Mouse (Mus musculus) embryo, embryonic 9.5 days (tissue): ENCODE results near the gene Lgr5.

ENCODE experiments used
- DNase-seq: peaks from one replicate; pipeline ENCODE4 v3.0.0-alpha.2; 2017; ENCODE audit errors: extremely low spot score

Gene Lgr5

DNA sequence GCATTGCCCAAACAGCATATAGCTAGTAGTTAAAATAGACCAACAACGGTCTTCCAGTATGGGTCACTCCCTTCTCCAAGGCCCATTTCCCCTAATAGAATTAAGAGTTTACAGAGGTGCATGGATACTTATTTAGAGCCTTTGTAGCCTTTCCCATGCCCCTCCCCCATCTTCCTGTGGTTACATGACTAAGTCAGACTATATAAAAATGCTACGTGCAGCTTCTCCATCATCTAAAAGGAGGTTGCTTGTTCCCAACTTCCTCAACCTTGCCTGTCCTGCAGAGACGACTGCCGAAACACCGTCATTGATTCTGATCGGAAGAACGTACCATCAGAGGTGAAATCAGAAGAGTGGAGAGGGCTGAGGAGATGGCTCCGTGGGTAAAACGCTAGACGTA is 82.4 kb downstream of the Lgr5 start:
- DNase-seq, result no peak

DNA sequence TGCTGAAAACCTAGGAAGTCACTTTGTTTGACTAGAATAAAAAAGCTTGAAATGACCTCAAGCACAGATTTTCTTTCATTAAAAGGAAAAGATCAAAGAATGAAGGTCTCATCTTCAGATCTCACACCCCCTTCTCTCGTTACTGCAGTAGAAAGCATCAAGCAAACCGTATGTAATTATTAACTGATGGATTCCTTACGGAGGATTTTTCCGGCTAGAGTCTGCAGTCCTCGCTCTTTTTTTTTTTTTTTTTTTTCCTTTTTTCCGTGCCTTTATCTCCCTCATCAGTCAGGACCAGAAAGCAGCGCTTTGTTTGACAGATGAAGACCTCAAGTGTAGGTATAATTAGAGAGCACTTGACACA is 93.8 kb downstream of the Lgr5 start:
- no peak for DNase-seq

DNA sequence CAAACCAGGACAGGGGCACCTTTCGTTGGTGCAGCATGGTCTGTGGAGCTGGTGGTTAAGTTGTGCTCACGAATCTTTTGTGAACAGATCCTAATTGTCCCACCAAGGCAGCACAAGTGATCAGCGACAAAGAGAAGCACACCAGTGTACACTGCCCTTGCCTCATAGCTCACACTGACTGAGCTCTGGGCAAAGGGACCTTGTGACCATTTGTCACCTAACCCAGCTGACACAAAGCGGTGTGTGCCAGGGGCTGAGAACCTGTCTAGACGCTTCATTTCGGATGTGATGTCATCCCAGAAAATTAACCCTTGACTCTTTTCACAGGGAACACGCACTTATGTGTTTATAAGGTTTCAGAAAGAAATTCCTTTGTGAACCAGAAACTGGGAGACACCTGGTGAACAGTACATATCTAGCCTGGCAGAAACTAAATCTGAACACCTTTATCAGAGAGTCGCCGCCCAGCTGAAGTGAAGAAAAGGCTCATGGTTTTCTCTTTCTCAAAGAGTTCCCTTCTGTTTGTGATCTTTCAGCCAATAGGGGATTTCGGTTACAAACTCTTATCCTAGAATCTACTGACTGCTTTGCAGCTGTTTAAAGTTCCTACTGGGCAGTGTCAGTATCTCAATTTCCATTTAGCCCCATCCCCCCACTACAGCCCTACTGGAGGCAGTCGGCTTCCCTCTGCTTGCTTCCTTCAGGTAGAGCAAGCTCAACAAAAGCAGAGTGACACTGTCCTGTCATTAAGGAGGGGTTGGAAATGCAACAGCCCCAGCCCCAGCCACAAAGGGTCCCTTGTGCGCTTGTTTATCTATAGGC is 94.4 kb downstream of the Lgr5 start:
- DNase-seq, result peak; percentile 25

DNA sequence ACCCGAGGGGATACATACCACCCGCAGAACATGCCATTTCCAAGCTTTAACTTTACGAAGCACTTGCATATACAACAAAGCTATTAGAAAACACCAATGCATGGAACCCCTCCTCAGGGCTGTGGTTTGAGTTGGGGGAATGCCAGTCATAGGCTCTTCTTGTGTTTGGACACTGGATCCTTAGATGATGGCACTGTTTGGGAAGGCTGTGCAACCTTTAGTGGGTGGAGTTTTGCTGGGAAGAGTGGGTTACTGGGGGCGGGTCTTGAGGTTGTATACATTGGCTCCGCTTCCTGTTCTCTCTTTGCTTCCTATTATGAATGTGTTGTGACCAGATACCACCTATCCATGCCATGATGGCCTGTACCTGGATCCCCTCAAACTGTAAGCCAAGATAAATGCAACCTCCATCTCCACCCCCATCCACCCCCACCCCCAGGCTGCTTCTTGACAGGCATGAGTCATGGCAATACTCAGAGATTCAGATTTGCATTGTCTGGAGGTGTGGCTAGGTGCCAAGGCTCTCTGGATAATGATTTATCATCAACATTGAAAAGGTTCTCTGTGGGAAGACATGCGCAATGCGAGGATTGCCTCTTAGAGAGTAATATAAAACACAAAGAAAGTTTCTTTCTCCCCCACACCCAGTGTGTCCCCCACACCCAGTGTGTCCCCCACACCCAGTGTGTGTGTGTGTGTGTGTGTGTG is 95.6 kb downstream of the Lgr5 start:
- no peak for DNase-seq

DNA sequence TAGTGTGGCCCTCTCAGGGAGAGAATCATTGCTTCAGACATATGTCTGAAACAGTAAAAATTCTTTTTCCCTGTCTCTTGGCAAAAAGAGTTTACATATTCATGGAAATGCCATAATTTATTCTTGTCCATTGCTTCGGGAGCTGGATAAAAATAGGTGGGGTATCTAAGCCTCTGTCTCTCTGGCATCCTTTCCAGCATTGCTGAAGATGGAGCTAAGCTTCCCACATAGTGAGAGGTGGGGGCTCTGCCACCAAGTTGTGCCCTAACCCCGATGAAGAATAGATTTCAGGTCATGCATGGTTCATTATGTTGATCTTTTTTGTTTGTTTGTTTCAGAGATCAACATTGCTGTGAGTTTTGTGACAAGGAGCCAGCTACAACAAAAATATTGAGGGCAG is 102.0 kb downstream of the Lgr5 start:
- DNase-seq, result no peak

DNA sequence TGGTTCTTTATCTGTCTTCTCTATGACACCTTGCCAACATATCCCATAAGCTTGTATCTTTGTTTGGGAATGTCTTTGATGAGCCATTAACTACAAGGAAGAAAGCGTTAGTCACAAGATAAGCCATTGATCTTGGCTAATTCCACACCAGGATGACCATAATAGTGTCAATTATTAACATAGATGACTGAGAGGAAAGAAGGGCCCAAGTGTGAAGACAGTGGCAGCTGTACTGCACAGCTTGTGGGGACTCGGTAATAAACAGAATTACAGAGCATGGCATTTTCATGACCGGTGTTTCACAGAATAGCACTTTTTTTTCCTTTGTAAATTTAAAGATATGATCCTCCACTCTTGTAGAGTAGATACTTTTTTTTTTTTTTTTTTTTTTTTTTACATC is 102.9 kb downstream of the Lgr5 start:
- no peak for DNase-seq

DNA sequence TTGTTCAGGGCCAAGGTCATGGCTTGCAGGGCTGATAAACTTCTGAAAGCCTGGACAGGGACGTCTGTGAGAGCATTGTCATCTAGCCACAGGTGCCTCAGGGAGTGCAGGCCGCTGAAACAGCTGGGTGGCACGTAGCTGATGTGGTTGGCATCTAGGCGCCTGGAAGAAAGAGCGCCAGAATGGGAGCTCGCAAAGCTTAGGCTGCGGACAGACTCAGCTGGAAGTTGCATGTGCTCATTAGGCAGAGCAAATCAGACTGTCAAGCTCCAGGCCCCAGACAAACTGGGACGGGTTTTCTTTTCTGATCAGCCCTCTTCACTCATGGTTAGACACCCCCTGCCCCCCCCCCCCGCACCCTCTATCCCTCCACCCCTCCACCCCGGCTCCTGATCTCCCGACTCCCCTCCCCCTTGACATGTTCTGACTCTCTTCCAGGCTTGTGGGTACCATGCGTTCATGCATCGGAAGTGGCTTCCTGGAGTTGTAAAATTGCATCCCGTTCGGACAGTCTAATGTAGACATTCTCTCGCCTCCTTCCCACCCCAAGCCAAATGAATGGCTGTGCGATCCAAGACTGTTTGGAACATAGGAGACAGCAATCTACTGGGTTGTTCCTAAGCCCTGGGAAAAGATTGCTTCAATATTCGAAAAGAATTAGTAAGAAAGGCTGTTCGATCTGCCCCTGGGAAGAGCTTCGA is 109.0 kb downstream of the Lgr5 start:
- no peak for DNase-seq

DNA sequence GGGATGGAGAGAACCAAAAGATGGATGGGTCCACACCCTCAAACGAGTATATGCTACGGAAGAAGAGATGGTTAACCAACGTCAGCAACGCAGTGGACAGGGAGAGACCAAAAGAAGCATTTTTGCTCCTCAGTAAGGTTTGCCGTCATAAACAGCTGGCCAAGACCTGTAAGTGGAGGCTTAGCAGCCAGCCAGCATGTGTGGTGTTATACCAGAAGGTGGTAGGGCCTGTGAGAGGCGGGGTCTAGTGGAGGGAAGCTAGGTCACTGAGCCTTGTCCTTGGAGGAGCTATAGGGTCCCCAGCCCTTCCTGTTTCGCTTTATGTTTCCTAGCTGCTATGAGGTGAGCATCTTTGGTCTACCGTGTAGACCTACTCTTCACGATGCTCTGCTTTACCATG is 111.1 kb downstream of the Lgr5 start:
- DNase-seq, result no peak

DNA sequence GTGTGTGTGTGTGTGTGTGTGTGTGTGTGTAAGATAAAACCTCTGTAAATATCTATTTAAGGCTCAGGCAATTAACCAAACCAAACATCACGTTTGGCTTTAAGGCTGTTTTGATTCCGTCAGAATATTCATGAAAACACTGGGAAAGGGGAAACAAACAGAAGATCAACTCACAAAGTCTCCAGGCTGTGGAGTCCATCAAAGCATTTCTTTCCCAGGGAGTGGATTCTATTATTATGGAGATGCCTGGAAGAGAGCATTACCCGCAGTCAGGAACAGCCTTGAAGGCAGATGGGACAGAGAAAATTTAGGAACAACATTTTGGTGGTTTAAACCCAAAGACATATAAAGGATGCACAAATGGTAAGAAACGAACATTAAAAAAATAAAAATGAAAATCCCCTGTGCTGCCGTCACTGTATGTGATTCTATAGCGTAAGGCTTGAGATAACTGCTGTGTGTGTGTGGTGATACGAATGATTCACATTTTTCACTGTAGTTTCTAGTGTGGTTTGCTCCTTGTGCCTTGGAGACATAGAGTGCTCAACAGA is 112.5 kb downstream of the Lgr5 start:
- DNase-seq, result no peak

DNA sequence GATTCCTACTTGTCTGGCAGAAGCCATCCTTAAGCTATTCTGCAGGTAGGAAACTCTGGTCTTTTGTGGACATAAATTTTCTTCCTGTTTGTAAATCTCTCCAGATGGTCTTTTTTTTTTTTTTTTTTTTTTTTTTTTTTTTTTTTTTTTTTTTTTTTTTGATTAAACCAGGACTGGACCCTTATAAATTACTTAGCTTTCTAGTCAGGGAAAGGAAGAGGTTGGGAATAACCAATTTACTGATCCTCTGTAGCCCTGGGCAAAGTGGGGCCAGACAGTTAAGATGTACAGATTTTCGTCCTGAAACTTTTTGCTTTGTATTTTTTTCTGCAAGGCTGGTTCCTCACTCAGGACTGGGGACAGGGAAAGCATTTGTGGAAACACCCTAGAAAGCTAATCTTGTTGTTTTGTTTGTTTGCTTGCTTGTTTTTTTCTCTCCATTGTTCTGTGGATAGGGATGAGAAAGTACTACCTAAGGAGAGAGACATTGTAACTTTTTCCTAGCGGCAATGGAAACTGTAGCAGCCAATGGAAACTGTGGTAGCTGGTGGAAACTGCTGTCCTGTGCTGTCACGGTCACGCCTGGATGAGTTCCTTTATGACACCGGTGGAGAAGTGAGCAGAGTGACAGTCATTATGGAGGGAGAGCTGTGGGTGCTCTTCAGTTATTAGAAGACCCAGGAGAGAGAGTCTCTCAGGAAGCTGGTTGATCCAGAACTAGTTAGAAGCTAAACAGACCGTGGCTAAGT is 114.2 kb downstream of the Lgr5 start:
- DNase-seq, result no peak

DNA sequence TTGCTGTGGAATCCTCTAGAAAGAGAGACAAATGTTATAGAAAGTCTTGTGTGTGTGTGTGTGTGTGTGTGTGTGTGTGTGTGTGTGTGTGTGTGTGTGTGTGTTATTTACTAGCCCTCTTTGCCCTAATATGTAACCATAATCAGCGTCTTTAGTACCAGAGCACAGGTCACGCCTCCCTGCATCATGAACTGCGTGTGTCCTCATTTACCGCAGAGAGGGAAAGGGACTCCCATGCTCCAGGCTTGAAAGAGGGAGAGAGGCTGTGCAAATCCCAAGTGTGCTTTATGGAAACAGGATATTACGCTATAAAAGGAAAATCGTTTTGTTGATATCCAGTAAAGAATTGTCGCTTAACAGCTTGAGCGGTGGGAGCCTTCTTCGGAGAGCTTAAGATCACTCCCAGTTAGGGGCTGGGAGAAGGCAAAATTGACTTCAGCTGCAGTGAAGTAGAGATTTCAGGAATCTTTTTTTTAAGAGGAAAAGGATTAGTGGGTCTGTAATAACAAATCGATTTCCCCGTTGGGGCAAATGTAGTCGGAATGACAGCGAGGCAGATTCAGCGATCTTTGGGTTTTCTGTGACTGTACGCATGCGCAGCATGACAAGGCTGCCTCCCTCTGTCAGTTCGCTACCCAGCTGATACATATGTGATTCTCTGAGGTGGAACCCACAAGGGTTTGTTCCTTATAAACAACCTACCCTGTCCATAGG is 116.8 kb downstream of the Lgr5 start:
- no peak for DNase-seq

DNA sequence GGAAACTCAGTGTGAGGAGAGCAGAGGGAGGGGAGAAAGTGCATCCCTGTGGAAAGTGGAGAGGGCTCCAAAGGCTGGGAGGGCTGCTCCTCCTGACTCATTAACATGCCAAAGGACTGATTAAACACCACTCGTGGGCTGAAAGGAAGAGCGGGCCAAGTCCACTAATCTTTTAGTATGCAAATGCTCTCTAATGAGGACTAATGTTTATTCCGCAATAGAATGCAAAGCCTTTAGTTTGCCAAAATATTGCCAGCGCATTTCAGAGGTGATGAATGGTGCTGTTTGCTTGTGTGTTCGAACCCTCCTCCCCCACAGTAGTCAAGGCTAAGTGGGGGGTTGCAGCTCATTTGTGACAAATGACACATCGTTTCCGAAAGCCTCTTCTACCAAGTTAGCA is 118.5 kb downstream of the Lgr5 start:
- no peak for DNase-seq

DNA sequence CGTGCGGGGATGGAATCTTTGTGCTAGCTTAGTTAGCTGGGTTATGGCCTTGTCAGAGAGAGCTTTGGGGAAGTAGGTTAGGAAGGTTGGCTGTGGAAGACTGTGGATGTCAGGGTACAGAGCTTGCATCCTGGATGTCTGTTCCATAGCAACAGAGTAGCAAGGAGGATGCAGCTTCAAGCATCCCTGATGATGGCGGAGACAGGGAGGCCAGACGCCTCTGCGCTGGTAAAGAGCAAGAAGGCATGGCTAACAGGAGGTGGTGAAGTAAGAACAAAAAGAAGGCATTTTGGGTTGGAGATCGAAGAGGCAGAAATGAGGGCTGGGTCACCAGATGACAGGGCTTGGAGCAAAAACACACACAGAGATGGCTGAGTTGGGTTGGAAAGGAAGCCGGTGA is 118.9 kb downstream of the Lgr5 start:
- no peak for DNase-seq

DNA sequence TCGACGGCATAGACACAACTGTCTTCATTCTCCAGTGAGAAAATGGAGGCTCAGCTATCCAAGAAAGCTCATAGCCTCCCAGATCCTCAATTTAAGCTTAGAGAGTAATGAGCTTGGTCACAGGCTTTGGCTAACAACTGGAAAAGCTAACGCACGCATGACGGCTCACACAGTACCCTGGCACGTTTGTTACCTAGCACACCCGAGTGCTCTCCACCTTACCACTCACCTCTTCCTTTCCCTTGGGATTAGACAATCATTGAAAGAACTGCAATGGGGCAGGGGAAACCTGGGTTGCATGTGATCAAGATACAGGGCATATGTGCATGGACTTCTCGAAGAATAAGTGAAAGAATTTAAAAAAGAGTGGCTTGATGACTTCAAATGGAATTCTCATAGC is 119.6 kb downstream of the Lgr5 start:
- no peak for DNase-seq

DNA sequence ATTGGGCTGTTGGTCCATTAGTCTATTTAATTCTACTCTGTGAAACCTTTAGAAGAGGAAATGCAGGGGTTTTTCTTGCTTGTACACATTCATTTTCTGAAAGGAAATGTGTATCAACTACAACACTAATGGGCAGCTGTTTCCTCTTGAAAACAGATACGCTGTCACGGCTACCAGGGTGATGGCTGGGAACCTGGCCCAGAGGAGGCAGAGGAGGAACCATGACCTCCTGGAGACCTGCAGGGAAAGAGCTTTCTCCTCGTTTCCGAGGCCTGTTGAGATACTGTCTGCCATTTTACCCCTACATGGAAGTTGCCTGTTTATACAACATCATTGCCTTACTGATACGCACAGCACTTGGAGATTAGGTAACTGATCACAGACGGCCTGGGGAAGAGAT is 121.8 kb downstream of the Lgr5 start:
- DNase-seq, result no peak

DNA sequence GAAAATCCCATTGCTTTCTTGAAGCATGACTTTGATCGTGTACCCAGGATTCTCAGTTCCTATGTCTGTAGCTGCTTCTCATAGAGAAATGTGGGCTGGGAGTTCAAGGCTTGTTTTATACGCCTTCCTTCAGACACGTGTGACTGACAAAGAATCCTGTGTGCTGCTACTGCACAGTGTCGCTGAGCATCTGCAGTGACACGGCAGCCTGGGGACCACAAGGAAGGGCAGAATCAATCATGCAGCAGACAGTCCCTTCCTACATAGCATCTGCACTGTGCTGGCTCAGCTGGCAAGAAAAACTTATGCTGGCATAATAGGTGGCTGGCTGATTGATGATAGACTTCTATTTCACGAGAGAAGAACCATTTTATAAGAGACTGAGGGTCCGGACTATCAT is 122.5 kb downstream of the Lgr5 start:
- no peak for DNase-seq

DNA sequence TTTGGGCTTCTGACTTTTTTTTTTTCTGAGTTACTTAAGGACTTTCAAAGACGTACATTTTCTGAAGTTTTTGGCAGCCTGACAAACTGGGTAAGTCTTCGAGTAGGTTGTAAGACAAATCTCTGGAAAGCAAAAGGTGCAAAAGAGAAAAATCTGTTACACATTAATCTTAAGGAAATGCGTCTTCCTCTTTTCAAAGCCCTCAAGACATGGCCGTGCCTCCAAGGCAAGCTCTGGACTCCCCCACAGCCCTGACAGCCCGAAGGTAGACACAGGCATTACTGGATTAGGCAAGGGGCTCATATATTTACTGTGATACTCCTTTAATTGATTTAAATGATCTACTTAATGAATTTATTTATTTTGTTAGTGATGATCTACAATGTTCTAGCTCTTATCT is 124.9 kb downstream of the Lgr5 start:
- no peak for DNase-seq

DNA sequence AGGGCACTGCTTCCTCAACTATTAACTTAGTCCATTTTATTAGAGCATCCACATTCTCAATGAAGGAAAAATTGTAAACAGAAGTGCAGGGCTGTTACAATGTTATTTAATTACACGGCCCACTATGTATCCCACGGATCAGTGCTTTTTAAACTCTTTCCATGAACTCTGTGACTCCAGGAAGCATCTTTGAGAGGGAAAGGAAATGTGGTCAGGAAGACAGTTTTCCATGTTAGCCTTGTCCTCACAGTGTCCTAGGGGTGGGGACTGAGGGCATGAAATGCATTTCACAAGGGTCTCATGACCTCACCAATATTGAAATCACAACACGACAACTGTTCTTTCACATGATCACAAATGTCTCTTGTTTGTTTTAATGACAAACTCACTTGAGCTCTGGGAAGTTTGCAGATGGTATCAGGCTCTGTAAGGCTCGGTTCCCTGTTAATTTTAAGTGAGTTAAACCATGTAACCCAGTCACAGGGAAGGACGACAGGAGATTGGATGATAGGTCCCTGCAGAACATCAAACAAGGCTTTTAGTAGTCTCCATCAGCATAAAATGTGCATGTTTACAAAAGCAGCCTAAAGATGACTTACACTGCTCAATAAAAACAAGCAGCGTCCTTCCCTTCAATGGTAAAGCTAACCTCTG is 130.1 kb downstream of the Lgr5 start:
- no peak for DNase-seq

DNA sequence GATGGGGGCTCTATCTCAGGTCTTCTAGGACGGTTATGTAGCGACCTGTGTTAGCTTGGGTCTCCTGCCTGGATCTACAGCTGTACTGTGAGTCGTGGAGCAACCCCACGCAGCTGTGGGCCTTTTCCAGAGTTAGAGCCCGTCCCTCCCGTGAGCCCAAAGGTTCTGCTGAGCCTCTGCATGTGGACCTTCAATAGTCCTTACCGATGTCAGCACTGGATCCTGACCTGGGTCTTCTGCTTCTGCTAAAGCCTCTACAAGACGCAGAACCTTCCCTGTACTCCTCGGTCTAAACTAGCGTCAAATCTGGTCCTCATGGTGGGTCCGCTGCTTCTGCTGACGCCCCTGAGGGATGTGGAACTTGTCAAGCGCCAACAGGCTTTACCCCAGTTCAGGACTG is 139.0 kb downstream of the Lgr5 start:
- no peak for DNase-seq

DNA sequence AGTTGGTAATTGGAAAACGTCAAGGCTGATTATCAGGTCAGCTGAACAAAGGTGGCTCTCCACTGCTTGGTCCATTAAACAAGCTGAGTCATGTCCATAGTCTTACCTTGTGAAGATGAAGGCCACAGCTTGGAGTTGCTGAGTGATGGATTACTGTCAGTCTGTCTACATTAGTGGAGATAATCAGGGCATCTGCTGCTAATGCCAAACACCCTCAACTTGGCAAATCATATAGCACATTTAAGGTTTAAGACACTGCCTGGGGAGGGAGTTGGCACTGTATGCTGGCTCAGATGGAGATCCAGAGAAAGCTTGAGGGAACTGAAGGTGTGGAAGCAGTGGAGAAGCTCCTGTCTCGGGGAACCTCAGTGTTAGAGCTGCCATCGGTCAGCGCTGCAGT is 150.3 kb downstream of the Lgr5 start:
- DNase-seq, result no peak

DNA sequence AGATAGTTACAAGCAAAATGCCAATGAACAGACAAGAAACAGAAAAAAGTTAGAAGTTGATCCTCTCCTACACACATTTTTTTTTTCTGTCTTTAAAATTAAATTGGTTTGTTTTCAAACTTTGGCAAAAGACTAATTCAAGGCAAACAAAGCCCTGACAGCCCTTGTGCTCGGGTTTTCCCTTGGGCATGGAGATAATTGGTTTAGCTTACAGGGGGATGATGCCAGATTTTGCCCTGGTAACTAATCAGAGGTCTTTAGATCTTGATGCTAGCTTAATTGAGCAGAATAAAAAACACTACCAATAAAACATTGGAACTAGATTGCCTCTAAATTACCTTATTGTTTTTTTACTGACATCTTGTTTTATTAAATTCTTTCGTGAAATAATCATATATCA is 162.2 kb downstream of the Lgr5 start:
- DNase-seq, result no peak
